Mouse (Mus musculus): ENCODE data around the gene Ccdc92. TPM values are rescaled to one million over a fixed set of nuclear protein-coding genes. Genes with fewer than 3 reads are reported as not detected.

Gene Ccdc92
- total RNA-seq (2021) (1 to 10 TPM in 1 of 2 experiments, under 1 TPM in 1; 0.99 to 1.8 TPM), polyA plus RNA-seq (2012; rRNA removed) (1.5 and 2.4 TPM in 2 replicates)
- long read RNA-seq, transcript Ccdc92-201 (4 exons, 2,473 nt) = major isoform, 5 of 5 reads
- long read RNA-seq, partial matches to known transcripts = 0 of 5 reads
- long read RNA-seq, other reads (novel, unspliced or antisense) = 0 of 5 reads

DNA sequence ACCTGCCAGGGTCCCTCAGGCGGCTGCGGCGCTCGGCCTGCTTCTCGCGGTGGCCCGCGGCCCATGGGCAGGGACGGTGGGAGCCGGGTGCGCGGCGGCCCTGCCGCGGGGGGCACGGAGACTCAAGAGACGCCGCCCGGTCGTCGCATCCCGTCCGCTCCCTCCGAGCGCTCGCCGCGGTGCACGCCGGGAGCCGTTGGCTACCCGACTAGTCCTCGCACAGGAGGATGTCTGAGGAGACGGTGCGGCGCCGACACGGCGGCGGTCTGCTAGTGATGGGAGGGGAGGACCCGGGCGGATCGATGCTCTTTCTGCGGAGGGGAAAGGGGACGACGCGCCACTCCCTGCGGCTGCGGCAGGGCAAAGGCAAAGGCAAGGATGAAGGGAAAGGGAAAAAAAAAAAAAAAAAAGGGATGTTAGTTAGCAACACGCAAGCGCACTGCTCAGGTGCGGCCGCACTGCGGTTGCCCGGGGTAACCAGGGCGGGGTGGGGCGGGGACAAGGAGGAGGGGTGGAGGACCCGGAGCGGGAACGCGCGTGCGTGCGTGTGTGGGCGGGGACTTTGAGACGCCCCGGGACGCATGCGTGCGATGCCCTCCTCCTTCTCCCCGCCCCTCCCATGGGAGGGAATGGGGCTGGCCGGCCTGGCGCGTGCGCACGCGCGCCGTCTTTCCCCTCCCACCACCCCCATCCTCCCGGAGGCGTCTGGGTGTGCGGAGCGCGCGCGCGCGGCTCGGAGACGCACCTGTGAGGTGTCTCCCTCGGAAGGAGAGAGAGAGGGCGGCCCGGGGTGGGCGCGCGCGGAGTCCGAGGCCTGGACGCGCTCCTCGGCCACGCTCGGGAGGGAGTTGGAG is at the start of gene Ccdc92, which contains the start of gene Zfp664:
Gene Ccdc92, minus strand, starts transcription at position 412 of the 854 bp plus-strand sequence.
Gene Zfp664, plus strand, starts transcription at position 679 of the 854 bp plus-strand sequence.
- Histone ChIP-seq H3K4me3 (peak within 1 kb of the TSS; percentile 72), H3K79me2 (replicated peaks; ENCODE audit: control insufficient read depth, insufficient read depth, low read length) (peaks cover 2% of the 10 kb centered on the region), H3K9ac (ENCODE audit: low read depth, low read length) (peak within 1 kb of the TSS; percentile 90), H3K27me3 (ENCODE audit: control insufficient read depth, insufficient read depth, low read length) (peaks cover 2% of the 10 kb centered on the region; the same call in 1 of the 2 replicates), H3K4me1 (ENCODE audit: control insufficient read depth, insufficient read depth, low read length) (peaks cover 1% of the 10 kb centered on the region; the same call in 1 of the 2 replicates), H3K36me3 (ENCODE audit: control insufficient read depth, insufficient read depth, low read length) (peaks cover 2% of the 10 kb centered on the region; the same call in 1 of the 2 replicates), H3K27ac (peak within 1 kb of the TSS; percentile 81)
- intact Hi-C loops (cut with DNase I) = loop anchor here (5.0 to 10.0 kb wide), 2 partner anchors 435 to 613 kb away; partner anchors contain the start of genes Aacs and Sbno1
- under 1% methylated on average over 91 of the region's 103 CpGs for WGBS
- DNase-seq = peak; percentile 97
- TF ChIP-seq POLR2A (IDR thresholded peaks at IDR 0.05; ENCODE audit: insufficient read depth, low read depth, low read length) (peak; percentile 72), CTCF (IDR thresholded peaks at IDR 0.05) (no peak), EP300 (IDR thresholded peaks at IDR 0.05; ENCODE audit: insufficient read depth, low read depth, low read length) (0 out of 2 replicates have a peak, but pooled peaks have one; percentile 57)

GRCm38 (mm10) chr5:124908860-124909259 is 46.6 kb upstream of the Ccdc92 start:
- no peaks in the 10 kb centered on the region for H3K79me2 ChIP-seq (replicated peaks; ENCODE audit: control insufficient read depth, insufficient read depth, low read length)
- intact Hi-C loops (cut with DNase I) = loop anchor here (1.0 to 2.0 kb wide), 3 partner anchors 105 to 362 kb away; no protein-coding TSS in a partner anchor
- TF ChIP-seq POLR2A (IDR thresholded peaks at IDR 0.05; ENCODE audit: insufficient read depth, low read depth, low read length) = no peak
- TF ChIP-seq CTCF (IDR thresholded peaks at IDR 0.05) = peak; percentile 98
- peak; percentile 93; the same call in 1 of the 2 replicates for TF ChIP-seq EP300 (IDR thresholded peaks at IDR 0.05; ENCODE audit: insufficient read depth, low read depth, low read length)
- WGBS = 15% methylated on average over 5 of the region's 5 CpGs
- H3K4me1 ChIP-seq (ENCODE audit: control insufficient read depth, insufficient read depth, low read length) = no peaks in the 10 kb centered on the region; the same call in 1 of the 2 replicates
- peak; percentile 79 to 81 for DNase-seq
- no peaks in the 10 kb centered on the region for H3K36me3 ChIP-seq (ENCODE audit: control insufficient read depth, insufficient read depth, low read length)
- H3K27ac ChIP-seq = no peak overlapping the region
- no peaks in the 10 kb centered on the region for H3K27me3 ChIP-seq (ENCODE audit: control insufficient read depth, insufficient read depth, low read length)
- H3K4me3 ChIP-seq = no peak overlapping the region
- H3K9ac ChIP-seq (ENCODE audit: low read depth, low read length) = no peak overlapping the region

DNA sequence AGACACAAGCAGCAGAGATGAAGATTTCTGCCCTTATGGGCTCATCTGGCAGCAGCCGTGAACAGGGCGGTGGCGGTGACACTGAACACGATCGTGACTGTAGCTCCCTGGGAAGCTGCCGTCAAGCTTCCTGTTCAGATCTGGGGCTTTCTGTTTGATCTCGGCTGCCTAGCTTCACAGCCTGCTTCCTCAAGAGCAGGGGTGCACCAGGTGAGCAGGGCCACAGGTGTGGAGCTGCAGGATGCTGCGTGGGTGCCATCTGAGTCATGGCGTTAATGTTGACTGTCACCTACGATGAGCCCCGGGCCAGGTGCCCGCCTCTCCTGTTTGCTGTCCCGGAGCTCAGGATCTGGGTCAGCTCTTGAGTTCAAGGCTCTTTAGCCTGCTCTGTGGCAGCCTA is 44.7 kb upstream of the Ccdc92 start:
- WGBS = 57% methylated on average over 13 of the region's 13 CpGs
- Histone ChIP-seq H3K4me1 (ENCODE audit: control insufficient read depth, insufficient read depth, low read length) (no peaks in the 10 kb centered on the region; the same call in 1 of the 2 replicates), H3K79me2 (replicated peaks; ENCODE audit: control insufficient read depth, insufficient read depth, low read length) (no peaks in the 10 kb centered on the region), H3K36me3 (ENCODE audit: control insufficient read depth, insufficient read depth, low read length) (no peaks in the 10 kb centered on the region), H3K27ac (no peak overlapping the region), H3K9ac (ENCODE audit: low read depth, low read length) (no peak overlapping the region), H3K4me3 (no peak overlapping the region), H3K27me3 (ENCODE audit: control insufficient read depth, insufficient read depth, low read length) (no peaks in the 10 kb centered on the region)
- intact Hi-C loops (cut with DNase I) = no loop called here
- TF ChIP-seq EP300 (IDR thresholded peaks at IDR 0.05; ENCODE audit: insufficient read depth, low read depth, low read length) (no peak), CTCF (IDR thresholded peaks at IDR 0.05) (no peak), POLR2A (IDR thresholded peaks at IDR 0.05; ENCODE audit: insufficient read depth, low read depth, low read length) (no peak)
- no peak for DNase-seq

DNA sequence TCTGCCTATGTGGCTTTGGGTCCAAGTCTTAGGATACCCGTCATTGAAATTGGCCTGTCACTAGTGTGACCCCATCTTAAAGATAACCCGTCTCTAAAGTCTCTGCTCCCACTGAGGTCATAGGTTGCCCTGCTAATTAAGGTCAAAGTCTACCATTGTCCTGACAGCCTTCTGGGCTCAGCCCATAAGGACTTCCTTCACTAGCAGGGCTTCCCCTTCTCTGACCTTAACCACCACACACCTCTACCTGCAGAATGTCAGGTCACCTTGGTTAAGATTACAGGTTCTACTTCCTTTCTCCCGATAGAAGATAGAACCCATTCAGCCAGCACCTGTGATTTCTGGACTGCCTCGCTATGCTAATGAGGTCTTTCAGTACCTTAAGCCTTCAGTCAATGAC is 41.6 kb upstream of the Ccdc92 start:
- Histone ChIP-seq H3K79me2 (replicated peaks; ENCODE audit: control insufficient read depth, insufficient read depth, low read length) (no peaks in the 10 kb centered on the region), H3K27me3 (ENCODE audit: control insufficient read depth, insufficient read depth, low read length) (no peaks in the 10 kb centered on the region), H3K9ac (ENCODE audit: low read depth, low read length) (no peak overlapping the region), H3K36me3 (ENCODE audit: control insufficient read depth, insufficient read depth, low read length) (no peaks in the 10 kb centered on the region), H3K4me1 (ENCODE audit: control insufficient read depth, insufficient read depth, low read length) (peaks cover 1% of the 10 kb centered on the region), H3K4me3 (no peak overlapping the region), H3K27ac (no peak overlapping the region)
- intact Hi-C loops (cut with DNase I) = no loop called here
- TF ChIP-seq EP300 (IDR thresholded peaks at IDR 0.05; ENCODE audit: insufficient read depth, low read depth, low read length) (no peak), CTCF (IDR thresholded peaks at IDR 0.05) (no peak), POLR2A (IDR thresholded peaks at IDR 0.05; ENCODE audit: insufficient read depth, low read depth, low read length) (no peak)
- WGBS = 82% methylated on average over 4 of the region's 4 CpGs
- no peak for DNase-seq

GRCm38 (mm10) chr5:124902195-124902594 is 40.0 kb upstream of the Ccdc92 start:
- no peak overlapping the region for H3K27ac ChIP-seq
- H3K4me3 ChIP-seq = no peak overlapping the region
- TF ChIP-seq CTCF (IDR thresholded peaks at IDR 0.05) (no peak), EP300 (IDR thresholded peaks at IDR 0.05; ENCODE audit: insufficient read depth, low read depth, low read length) (no peak)
- H3K9ac ChIP-seq (ENCODE audit: low read depth, low read length) = no peak overlapping the region
- H3K79me2 ChIP-seq (replicated peaks; ENCODE audit: control insufficient read depth, insufficient read depth, low read length) = no peaks in the 10 kb centered on the region
- no peaks in the 10 kb centered on the region for H3K27me3 ChIP-seq (ENCODE audit: control insufficient read depth, insufficient read depth, low read length)
- intact Hi-C loops (cut with DNase I) = no loop called here
- DNase-seq = no peak
- WGBS = 78% methylated on average over 10 of the region's 10 CpGs
- peaks cover 1% of the 10 kb centered on the region for H3K4me1 ChIP-seq (ENCODE audit: control insufficient read depth, insufficient read depth, low read length)
- no peaks in the 10 kb centered on the region for H3K36me3 ChIP-seq (ENCODE audit: control insufficient read depth, insufficient read depth, low read length)

All from heart, adult 2 months (tissue).